In the genomic region with DNA sequence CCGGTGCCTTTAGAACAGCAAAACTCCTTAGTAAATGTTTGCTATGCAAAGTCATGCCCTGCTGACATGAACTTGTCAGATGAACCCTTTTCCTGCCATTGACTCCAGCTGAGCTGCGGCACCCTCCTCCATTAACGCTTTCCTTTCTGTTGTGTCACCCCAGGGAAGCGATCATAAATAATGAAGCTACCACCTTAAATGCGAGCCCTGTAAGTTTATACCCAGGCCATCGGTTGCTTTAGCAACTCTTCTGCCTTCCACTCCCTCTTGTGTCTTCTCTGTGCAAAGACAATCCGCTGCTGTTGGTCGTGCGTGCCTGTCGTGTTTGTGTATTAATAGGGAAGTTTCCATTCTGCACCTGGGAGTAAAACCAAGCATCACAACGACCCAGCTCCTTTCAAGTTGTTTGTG, we compare ENCODE assay signal across 8 mouse cellular contexts. TPM values are rescaled to one million over a fixed set of nuclear protein-coding genes. Genes with fewer than 3 reads are reported as not detected.
DNase-seq lines count a peak whose midpoint lies in the region; ATAC-seq lines count a peak whose summit lies in the region.

No protein-coding gene starts in this region.

- H3K4me1 ChIP-seq in forebrain, embryonic 12.5 days: peaks cover 16% of the 10 kb centered on the region
- peaks cover 35% of the 10 kb centered on the region for H3K4me1 ChIP-seq in forebrain, embryonic 10.5 days
- peaks cover 26% of the 10 kb centered on the region for H3K4me1 ChIP-seq in midbrain, embryonic 13.5 days (replicated peaks)

- DNase-seq in forebrain, embryonic 10.5 days (ENCODE audit: extremely low spot score, low spot score): no peak
- DNase-seq in CD4-positive, CD25-positive, alpha-beta regulatory T cell, adult 2 months (ENCODE audit: low read depth, low spot score): peak; percentile 59
- DNase-seq in embryo, embryonic 11 days: peak; percentile 43
- DNase-seq in right cerebral cortex, postnatal 14 days: no peak
- no peak for DNase-seq in left cerebral cortex, postnatal 36 days (ENCODE audit: low spot score in 2 of 2)

- no peak overlapping the region for H3K4me3 ChIP-seq in forebrain, embryonic 12.5 days (replicated peaks)
- no peak overlapping the region for H3K4me3 ChIP-seq in forebrain, embryonic 10.5 days
- peak overlapping the region; percentile 8 for H3K4me3 ChIP-seq in midbrain, embryonic 13.5 days (replicated peaks)

- H3K9me3 ChIP-seq in forebrain, embryonic 12.5 days: no peaks in the 10 kb centered on the region
- no peaks in the 10 kb centered on the region for H3K9me3 ChIP-seq in forebrain, embryonic 10.5 days
- no peaks in the 10 kb centered on the region for H3K9me3 ChIP-seq in midbrain, embryonic 13.5 days

- ATAC-seq in forebrain, embryonic 12.5 days (ENCODE audit: low FRiP score): no peak
- peak; percentile 35 for ATAC-seq in inflammation-experienced regulatory T-cells, adult 6 months
- ATAC-seq in midbrain, embryonic 13.5 days: no peak

- peak overlapping the region; percentile 81; the same call in 1 of the 2 replicates for H3K4me2 ChIP-seq in forebrain, embryonic 12.5 days
- H3K4me2 ChIP-seq in midbrain, embryonic 13.5 days (replicated peaks): peak overlapping the region; percentile 17

- intact Hi-C loops in left cerebral cortex, postnatal 36 days (cut with DNase I): loop anchor here (5.0 kb wide), 1 partner anchor 99 kb away; no protein-coding TSS in a partner anchor

- H3K9ac ChIP-seq in forebrain, embryonic 12.5 days: no peak overlapping the region
- H3K9ac ChIP-seq in midbrain, embryonic 13.5 days (replicated peaks): no peak overlapping the region

- 9% methylated on average over 11 of the region's 11 CpGs for WGBS in forebrain, embryonic 12.5 days
- WGBS in forebrain, embryonic 10.5 days: 17% methylated on average over 11 of the region's 11 CpGs
- 7% methylated on average over 11 of the region's 11 CpGs for WGBS in midbrain, embryonic 13.5 days

- no peaks in the 10 kb centered on the region for H3K36me3 ChIP-seq in forebrain, embryonic 12.5 days (replicated peaks)
- no peaks in the 10 kb centered on the region for H3K36me3 ChIP-seq in forebrain, embryonic 10.5 days (replicated peaks)
- H3K36me3 ChIP-seq in midbrain, embryonic 13.5 days: no peaks in the 10 kb centered on the region

- no peak overlapping the region for H3K27ac ChIP-seq in forebrain, embryonic 12.5 days
- H3K27ac ChIP-seq in forebrain, embryonic 10.5 days: no peak overlapping the region
- no peak overlapping the region for H3K27ac ChIP-seq in midbrain, embryonic 13.5 days

- peaks cover 28% of the 10 kb centered on the region for H3K27me3 ChIP-seq in forebrain, embryonic 12.5 days
- peaks cover 64% of the 10 kb centered on the region for H3K27me3 ChIP-seq in forebrain, embryonic 10.5 days (ENCODE audit: poor library complexity, severe bottlenecking)
- peaks cover 49% of the 10 kb centered on the region for H3K27me3 ChIP-seq in midbrain, embryonic 13.5 days

RNA-seq across cellular contexts. Expression of a gene that starts 3.0 kb away (rescaled TPM):
- polyA plus RNA-seq in forebrain, embryonic 12.5 days (2016; fragmentation: Nextera tagmentation; extraction: Ambion mirVana): 19.9 and 20.6 TPM in 2 replicates
- polyA plus RNA-seq in forebrain, embryonic 10.5 days (2016; fragmentation: Nextera tagmentation; extraction: Ambion mirVana): 12.0 and 12.5 TPM in 2 replicates
- 10 to 100 TPM; 16.6 to 20.9 (median 20.7) TPM for polyA plus RNA-seq in inflammation-experienced regulatory T-cells, adult 6 months (2017; shearing (Covaris generic))
- polyA plus RNA-seq in midbrain, embryonic 13.5 days (2015; fragmentation: Nextera tagmentation; extraction: Ambion mirVana): 8.2 and 9.1 TPM in 2 replicates
- 10 to 100 TPM; 77.9 to 79.3 TPM for total RNA-seq in left cerebral cortex, postnatal 36 days (2021)

Comparison
In these comparisons a context has a peak if more than half of its experiments do, and no peak if none do; other contexts are left out.
1. DNase-seq: peak in CD4-positive, CD25-positive, alpha-beta regulatory T cell, adult 2 months (single experiment) and embryo, embryonic 11 days (single experiment); none in forebrain, embryonic 10.5 days (single experiment), right cerebral cortex, postnatal 14 days (single experiment) and left cerebral cortex, postnatal 36 days (0 of 2).